Mouse (Mus musculus) cerebellum, adult (tissue): ENCODE measurements around the gene Ttll10.

Experiments used
- ATAC-seq: cut with Nextera tagmentation; 2 replicates; pipeline ENCODE4 v1.9.2; 2017; ENCODE audit warnings: mild to moderate bottlenecking, moderate library complexity, mixed read lengths; ENCODE audit not compliant: insufficient number of reproducible peaks, low FRiP score, low TSS enrichment

Gene Ttll10

GRCm38 (mm10) chr4:156030651-156031118, 28.5 kb downstream of the Ttll10 start:
- ATAC-seq = no peak

GRCm38 (mm10) chr4:156028580-156028979, 30.6 kb downstream of the Ttll10 start:
- no peak for ATAC-seq

GRCm38 (mm10) chr4:156026013-156026412, 33.2 kb downstream of the Ttll10 start, which contains the start of gene Tnfrsf18:
Gene Tnfrsf18, plus strand, starts transcription at chr4:156026164.
- no peak for ATAC-seq

GRCm38 (mm10) chr4:156024184-156024583, 35.0 kb downstream of the Ttll10 start:
- ATAC-seq = no peak

- no peak for ATAC-seq
Observed at GRCm38 (mm10) chr4:156023520-156023919, 35.7 kb downstream of the Ttll10 start.

- ATAC-seq = no peak
Observed at GRCm38 (mm10) chr4:156021942-156022419, 37.2 kb downstream of the Ttll10 start.

- no peak for ATAC-seq
Observed at GRCm38 (mm10) chr4:156021381-156021780, 37.8 kb downstream of the Ttll10 start.

GRCm38 (mm10) chr4:156019771-156020170, 39.4 kb downstream of the Ttll10 start:
- ATAC-seq = no peak

- ATAC-seq = no peak
Observed at GRCm38 (mm10) chr4:156014436-156014835, 44.8 kb downstream of the Ttll10 start.

- no peak for ATAC-seq
Observed at GRCm38 (mm10) chr4:156013637-156014036, 45.6 kb downstream of the Ttll10 start, which contains the start of gene Tnfrsf4. Gene Tnfrsf4, plus strand, starts transcription at chr4:156013843.

GRCm38 (mm10) chr4:156008369-156008768, 50.8 kb downstream of the Ttll10 start:
- ATAC-seq = no peak

- no peak for ATAC-seq
Observed at GRCm38 (mm10) chr4:156004109-156004508, 55.1 kb downstream of the Ttll10 start.

GRCm38 (mm10) chr4:155993606-155994005, 65.6 kb downstream of the Ttll10 start:
- ATAC-seq = no peak

GRCm38 (mm10) chr4:155992906-155993547, 66.2 kb downstream of the Ttll10 start:
- peak; percentile 83 for ATAC-seq

- peak; percentile 79 for ATAC-seq
Observed at GRCm38 (mm10) chr4:155992241-155992905, 66.8 kb downstream of the Ttll10 start, which contains the start of the genes B3galt6 and Sdf4. Gene B3galt6, minus strand, starts transcription at chr4:155992649. Gene Sdf4, plus strand, starts transcription at chr4:155992872.

GRCm38 (mm10) chr4:155991908-155992230, 67.3 kb downstream of the Ttll10 start:
- no peak for ATAC-seq

- no peak for ATAC-seq
Observed at GRCm38 (mm10) chr4:155991211-155991907, 67.9 kb downstream of the Ttll10 start.
